Mouse (Mus musculus): ENCODE measurements around the gene Hoxa1. TPM values are rescaled to one million over a fixed set of nuclear protein-coding genes. Genes with fewer than 3 reads are reported as not detected.
A peak's percentile ranks its signal among the peaks of the same experiment; 100 is the strongest.

Hoxa1 gene
- polyA plus RNA-seq, 1 experiment from 2014 or later, result 3.0 TPM

GRCm38 (mm10) chr6:52191860-52192550, 33.9 kb upstream of the Hoxa1 start:
- ATAC-seq (ENCODE audit: insufficient number of reproducible peaks, insufficient read depth, low FRiP score, low read depth), result peak; percentile 74
- Histone ChIP-seq H3K4me1 (ENCODE audit: control insufficient read depth, insufficient read depth, low read length) (peaks cover 60% of the 10 kb centered on the region), H3K27me3 (ENCODE audit: control insufficient read depth, insufficient read depth, low read length) (no peaks in the 10 kb centered on the region)

GRCm38 (mm10) chr6:52190906-52191810, 33.0 kb upstream of the Hoxa1 start, which contains the start of gene Hoxa4:
TSS of gene Hoxa4 (minus strand) at chr6:52191753.
- Histone ChIP-seq H3K27me3 (ENCODE audit: control insufficient read depth, insufficient read depth, low read length) (no peaks in the 10 kb centered on the region), H3K4me1 (ENCODE audit: control insufficient read depth, insufficient read depth, low read length) (peaks cover 58% of the 10 kb centered on the region), H3K36me3 (ENCODE audit: control insufficient read depth, insufficient read depth, low read length) (0 out of 2 replicates have a peak, but pooled peaks cover 2% of the 10 kb centered on the region), H3K4me2 (replicated peaks; ENCODE audit: low read depth, low read length) (peak within 1 kb of the TSS; percentile 90), H3K4me3 (ENCODE audit: low read depth, low read length) (peak within 1 kb of the TSS; percentile 47), H3K27ac (ENCODE audit: low read length) (peak within 1 kb of the TSS; percentile 98), H3K9me3 (ENCODE audit: control insufficient read depth, low read depth, low read length) (no peaks in the 10 kb centered on the region), H3K9ac (replicated peaks; ENCODE audit: low read depth, low read length) (peak within 1 kb of the TSS; percentile 97)
- 1% methylated on average over 63 of the region's 102 CpGs for WGBS
- no peak for ATAC-seq (ENCODE audit: insufficient number of reproducible peaks, insufficient read depth, low FRiP score, low read depth)

More at GRCm38 (mm10) chr6:52191860-52192550, 33.9 kb upstream of the Hoxa1 start:
- peak overlapping the region; percentile 74 for H3K9ac ChIP-seq (replicated peaks; ENCODE audit: low read depth, low read length)
- peak overlapping the region; percentile 47 for H3K4me3 ChIP-seq (ENCODE audit: low read depth, low read length)
- under 1% methylated on average over 37 of the region's 55 CpGs for WGBS
- H3K27ac ChIP-seq (ENCODE audit: low read length), result peak overlapping the region; percentile 97
- no peaks in the 10 kb centered on the region for H3K9me3 ChIP-seq (ENCODE audit: control insufficient read depth, low read depth, low read length)
- no peaks in the 10 kb centered on the region for H3K36me3 ChIP-seq (ENCODE audit: control insufficient read depth, insufficient read depth, low read length)
- peak overlapping the region; percentile 90 for H3K4me2 ChIP-seq (replicated peaks; ENCODE audit: low read depth, low read length)

DNA sequence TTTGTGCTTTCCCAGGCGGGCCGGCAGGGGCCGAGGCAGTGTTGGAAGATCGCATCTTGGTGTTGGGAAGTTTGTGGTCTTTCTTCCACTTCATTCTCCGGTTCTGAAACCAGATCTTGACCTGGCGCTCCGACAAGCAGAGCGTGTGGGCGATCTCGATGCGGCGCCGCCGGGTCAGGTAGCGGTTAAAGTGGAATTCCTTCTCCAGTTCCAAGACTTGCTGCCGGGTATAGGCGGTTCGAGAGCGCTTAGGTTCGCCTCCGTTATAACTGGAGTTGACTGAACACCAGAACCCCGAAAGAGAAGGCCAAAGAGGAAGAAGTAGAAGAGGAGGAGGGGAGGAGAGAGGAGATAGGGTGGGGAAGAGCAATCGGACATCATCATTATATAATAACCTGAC, 32.3 kb upstream of the Hoxa1 start:
- Histone ChIP-seq H3K4me2 (replicated peaks; ENCODE audit: low read depth, low read length) (peak overlapping the region; percentile 90), H3K4me1 (ENCODE audit: control insufficient read depth, insufficient read depth, low read length) (peaks cover 58% of the 10 kb centered on the region), H3K4me3 (ENCODE audit: low read depth, low read length) (peak overlapping the region; percentile 47), H3K36me3 (ENCODE audit: control insufficient read depth, insufficient read depth, low read length) (0 out of 2 replicates have a peak, but pooled peaks cover 2% of the 10 kb centered on the region), H3K27ac (ENCODE audit: low read length) (peak overlapping the region; percentile 98), H3K9ac (replicated peaks; ENCODE audit: low read depth, low read length) (peak overlapping the region; percentile 97), H3K9me3 (ENCODE audit: control insufficient read depth, low read depth, low read length) (no peaks in the 10 kb centered on the region), H3K27me3 (ENCODE audit: control insufficient read depth, insufficient read depth, low read length) (no peaks in the 10 kb centered on the region)
- ATAC-seq (ENCODE audit: insufficient number of reproducible peaks, insufficient read depth, low FRiP score, low read depth), result no peak
- 2% methylated on average over 23 of the region's 23 CpGs for WGBS

GRCm38 (mm10) chr6:52189909-52190308, 31.8 kb upstream of the Hoxa1 start:
- WGBS, result 10% methylated on average over 8 of the region's 8 CpGs
- Histone ChIP-seq H3K4me2 (replicated peaks; ENCODE audit: low read depth, low read length) (peak overlapping the region; percentile 90), H3K9ac (replicated peaks; ENCODE audit: low read depth, low read length) (peak overlapping the region; percentile 97), H3K27me3 (ENCODE audit: control insufficient read depth, insufficient read depth, low read length) (no peaks in the 10 kb centered on the region), H3K36me3 (ENCODE audit: control insufficient read depth, insufficient read depth, low read length) (0 out of 2 replicates have a peak, but pooled peaks cover 2% of the 10 kb centered on the region), H3K27ac (ENCODE audit: low read length) (peak overlapping the region; percentile 98), H3K4me3 (ENCODE audit: low read depth, low read length) (peak overlapping the region; percentile 47), H3K9me3 (ENCODE audit: control insufficient read depth, low read depth, low read length) (no peaks in the 10 kb centered on the region), H3K4me1 (ENCODE audit: control insufficient read depth, insufficient read depth, low read length) (peaks cover 62% of the 10 kb centered on the region)
- no peak for ATAC-seq (ENCODE audit: insufficient number of reproducible peaks, insufficient read depth, low FRiP score, low read depth)

GRCm38 (mm10) chr6:52189172-52189591, 31.1 kb upstream of the Hoxa1 start:
- Histone ChIP-seq H3K36me3 (ENCODE audit: control insufficient read depth, insufficient read depth, low read length) (0 out of 2 replicates have a peak, but pooled peaks cover 2% of the 10 kb centered on the region), H3K4me1 (ENCODE audit: control insufficient read depth, insufficient read depth, low read length) (peaks cover 65% of the 10 kb centered on the region), H3K9ac (replicated peaks; ENCODE audit: low read depth, low read length) (peak overlapping the region; percentile 97), H3K4me2 (replicated peaks; ENCODE audit: low read depth, low read length) (peak overlapping the region; percentile 90), H3K27ac (ENCODE audit: low read length) (peak overlapping the region; percentile 98), H3K27me3 (ENCODE audit: control insufficient read depth, insufficient read depth, low read length) (no peaks in the 10 kb centered on the region), H3K9me3 (ENCODE audit: control insufficient read depth, low read depth, low read length) (no peaks in the 10 kb centered on the region), H3K4me3 (ENCODE audit: low read depth, low read length) (peak overlapping the region; percentile 47)
- WGBS, result 14% methylated on average over 5 of the region's 5 CpGs
- ATAC-seq (ENCODE audit: insufficient number of reproducible peaks, insufficient read depth, low FRiP score, low read depth), result peak; percentile 44; the same call in 1 of the 2 replicates

GRCm38 (mm10) chr6:52186500-52186899, 28.4 kb upstream of the Hoxa1 start:
- Histone ChIP-seq H3K9me3 (ENCODE audit: control insufficient read depth, low read depth, low read length) (no peaks in the 10 kb centered on the region), H3K27ac (ENCODE audit: low read length) (peak overlapping the region; percentile 11; the same call in 1 of the 2 replicates), H3K27me3 (ENCODE audit: control insufficient read depth, insufficient read depth, low read length) (no peaks in the 10 kb centered on the region), H3K36me3 (ENCODE audit: control insufficient read depth, insufficient read depth, low read length) (peaks cover 5% of the 10 kb centered on the region; the same call in 1 of the 2 replicates), H3K4me2 (replicated peaks; ENCODE audit: low read depth, low read length) (no peak overlapping the region), H3K4me1 (ENCODE audit: control insufficient read depth, insufficient read depth, low read length) (peaks cover 74% of the 10 kb centered on the region), H3K9ac (replicated peaks; ENCODE audit: low read depth, low read length) (no peak overlapping the region), H3K4me3 (ENCODE audit: low read depth, low read length) (no peak overlapping the region)
- no peak for ATAC-seq (ENCODE audit: insufficient number of reproducible peaks, insufficient read depth, low FRiP score, low read depth)
- 35% methylated on average over 1 of the region's 1 CpGs for WGBS

DNA sequence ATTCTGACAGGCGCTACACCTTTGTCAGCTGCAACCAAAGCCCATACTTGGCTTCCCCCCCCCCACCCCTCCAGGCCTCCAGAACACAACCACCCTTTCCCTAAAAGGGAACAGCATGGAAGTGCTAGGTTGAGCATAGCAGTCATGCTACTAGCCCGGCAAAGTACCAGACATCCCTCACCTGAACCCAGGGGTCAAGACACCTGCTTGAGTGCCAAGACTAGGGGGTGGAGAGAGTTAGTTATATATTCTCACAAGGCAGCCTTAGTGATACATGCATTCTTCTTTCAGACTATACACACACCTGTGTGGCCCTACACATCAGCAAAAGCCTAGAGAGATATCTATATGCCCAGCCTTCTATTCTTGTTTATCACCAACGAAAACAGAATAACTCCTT, 27.7 kb upstream of the Hoxa1 start:
- Histone ChIP-seq H3K27me3 (ENCODE audit: control insufficient read depth, insufficient read depth, low read length) (no peaks in the 10 kb centered on the region), H3K4me1 (ENCODE audit: control insufficient read depth, insufficient read depth, low read length) (peaks cover 81% of the 10 kb centered on the region), H3K4me2 (replicated peaks; ENCODE audit: low read depth, low read length) (peak overlapping the region; percentile 24), H3K36me3 (ENCODE audit: control insufficient read depth, insufficient read depth, low read length) (peaks cover 5% of the 10 kb centered on the region; the same call in 1 of the 2 replicates), H3K4me3 (ENCODE audit: low read depth, low read length) (no peak overlapping the region), H3K9ac (replicated peaks; ENCODE audit: low read depth, low read length) (no peak overlapping the region), H3K9me3 (ENCODE audit: control insufficient read depth, low read depth, low read length) (no peaks in the 10 kb centered on the region), H3K27ac (ENCODE audit: low read length) (peak overlapping the region; percentile 98; the same call in 1 of the 2 replicates)
- ATAC-seq (ENCODE audit: insufficient number of reproducible peaks, insufficient read depth, low FRiP score, low read depth), result no peak
- WGBS, result 29% methylated on average over 3 of the region's 3 CpGs

DNA sequence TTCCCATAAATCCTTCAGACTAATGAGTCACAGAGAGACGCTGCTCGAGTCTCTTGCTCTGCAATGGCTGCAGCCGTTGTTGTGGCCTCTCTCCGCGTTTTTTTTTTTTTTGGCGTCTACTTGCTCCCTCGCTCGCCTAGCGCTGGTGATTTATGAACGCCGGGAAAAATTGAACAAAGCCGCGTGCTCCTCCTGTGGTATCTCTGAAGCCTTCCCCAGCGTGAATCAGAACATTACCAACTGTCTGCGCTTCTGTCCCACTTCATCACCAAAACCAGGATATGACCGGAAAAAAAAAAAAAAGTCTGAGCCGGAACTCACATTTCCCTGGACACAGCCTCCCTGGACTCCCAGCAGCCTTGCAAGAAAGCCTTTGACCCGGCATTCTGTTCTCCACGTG, 27.1 kb upstream of the Hoxa1 start:
- H3K4me1 ChIP-seq (ENCODE audit: control insufficient read depth, insufficient read depth, low read length), result peaks cover 86% of the 10 kb centered on the region
- no peak for ATAC-seq (ENCODE audit: insufficient number of reproducible peaks, insufficient read depth, low FRiP score, low read depth)

More for the DNA sequence above, 27.1 kb upstream of the Hoxa1 start:
- Histone ChIP-seq H3K9ac (replicated peaks; ENCODE audit: low read depth, low read length) (no peak overlapping the region), H3K4me2 (replicated peaks; ENCODE audit: low read depth, low read length) (peak overlapping the region; percentile 24), H3K27me3 (ENCODE audit: control insufficient read depth, insufficient read depth, low read length) (no peaks in the 10 kb centered on the region), H3K4me3 (ENCODE audit: low read depth, low read length) (no peak overlapping the region), H3K9me3 (ENCODE audit: control insufficient read depth, low read depth, low read length) (no peaks in the 10 kb centered on the region), H3K36me3 (ENCODE audit: control insufficient read depth, insufficient read depth, low read length) (peaks cover 5% of the 10 kb centered on the region; the same call in 1 of the 2 replicates), H3K27ac (ENCODE audit: low read length) (peak overlapping the region; percentile 98)
- 3% methylated on average over 19 of the region's 19 CpGs for WGBS

Measured in stomach, embryonic 14.5 days (tissue).